Mouse (Mus musculus): Measurements from ENCODE around the gene Unc5a.

- TF ChIP-seq CTCF (IDR thresholded peaks at IDR 0.05; ENCODE audit: control insufficient read depth, insufficient read depth, insufficient read length) (no peak), MAX (IDR thresholded peaks at IDR 0.05) (no peak), CEBPB (IDR thresholded peaks at IDR 0.05; ENCODE audit: low read depth) (no peak), USF1 (IDR thresholded peaks at IDR 0.05; ENCODE audit: low read depth) (no peak), FOSL1 (IDR thresholded peaks at IDR 0.05; ENCODE audit: insufficient read depth, low read length, poor library complexity, severe bottlenecking) (no peak), MYOG (IDR thresholded peaks at IDR 0.05; ENCODE audit: control insufficient read depth, extremely low read depth, insufficient read length) (no peak)
Measured at GRCm38 (mm10) chr13:54975546-54975945, 26.3 kb downstream of the Unc5a start.

Measured in C2C12 (cell line).